In the genomic region with DNA sequence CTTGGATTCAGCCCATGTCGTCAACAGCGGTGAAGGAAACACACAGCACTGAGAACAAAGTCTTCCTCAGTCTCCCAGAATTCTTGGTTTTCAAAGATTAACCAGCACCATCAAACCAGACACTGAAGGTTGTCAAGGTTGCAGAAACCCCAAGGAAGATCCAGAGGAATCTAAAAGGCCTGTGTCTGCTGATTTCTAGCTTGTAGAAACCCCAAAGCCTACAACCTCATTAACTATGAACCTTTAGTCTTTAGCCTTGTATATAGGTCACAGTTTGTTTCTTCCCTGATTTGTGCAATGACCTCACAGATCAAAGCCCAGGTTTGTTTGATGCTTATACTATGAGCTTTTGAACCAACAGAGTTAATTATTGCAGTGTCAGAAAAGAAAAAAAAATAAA, we compare ENCODE assay signal across 25 mouse cellular contexts.
"Had no signal": no experiment of that assay in that cellular context is flagged by ENCODE, and none has a peak within 500 bp of the region (broad histone marks: within the 10 kb centered on the region; RNA-seq: fewer than 3 reads in every experiment).

No protein-coding gene starts in this region.

- H3K9me3 ChIP-seq: heart, embryonic 10.5 days; heart, embryonic 12.5 days; hindbrain, embryonic 10.5 days; hindbrain, embryonic 12.5 days; intestine, embryonic 15.5 days; limb, embryonic 10.5 days; limb, embryonic 12.5 days; liver, embryonic 13.5 days; liver, embryonic 15.5 days had no signal

- H3K4me2 ChIP-seq: heart, embryonic 12.5 days; hindbrain, embryonic 12.5 days; hindbrain, embryonic 14.5 days; intestine, embryonic 15.5 days; limb, embryonic 12.5 days; liver, embryonic 11.5 days; liver, embryonic 13.5 days; liver, embryonic 15.5 days had no signal

- H3K9ac ChIP-seq: heart, embryonic 12.5 days; hindbrain, embryonic 12.5 days; hindbrain, embryonic 14.5 days; intestine, embryonic 15.5 days; limb, embryonic 12.5 days; liver, embryonic 13.5 days; liver, embryonic 15.5 days; liver, postnatal 0 days had no signal

- H3K27ac ChIP-seq: gastrocnemius, adult 2 months; heart, embryonic 10.5 days; hindbrain, embryonic 10.5 days; hindbrain, embryonic 12.5 days; hindbrain, embryonic 14.5 days; intestine, embryonic 15.5 days; layer of hippocampus, adult 2 months; left cerebral cortex, adult 2 months; limb, embryonic 10.5 days; limb, embryonic 12.5 days; liver, embryonic 13.5 days; liver, embryonic 15.5 days had no signal

- H3K4me1 ChIP-seq: heart, embryonic 10.5 days; heart, embryonic 12.5 days; intestine, embryonic 15.5 days; limb, embryonic 12.5 days; liver, embryonic 13.5 days; liver, embryonic 15.5 days had no signal

- H3K4me3 ChIP-seq: gastrocnemius, adult 2 months; heart, embryonic 10.5 days; heart, embryonic 12.5 days; hindbrain, embryonic 10.5 days; hindbrain, embryonic 12.5 days; intestine, embryonic 15.5 days; layer of hippocampus, adult 2 months; left cerebral cortex, adult 2 months; limb, embryonic 10.5 days; limb, embryonic 12.5 days; liver, embryonic 13.5 days; liver, embryonic 15.5 days had no signal

- DNase-seq: gastrocnemius, adult 2 months; gastrocnemius, postnatal 10 days; gastrocnemius, postnatal 25 days; heart, adult 18-20 months; heart, postnatal 10 days; heart, postnatal 4 days; liver, embryonic 13.5 days; liver, postnatal 0 days; lung, adult 2 months had no signal

- H3K36me3 ChIP-seq: heart, embryonic 10.5 days; heart, embryonic 12.5 days; hindbrain, embryonic 10.5 days; hindbrain, embryonic 12.5 days; intestine, embryonic 15.5 days; limb, embryonic 10.5 days; limb, embryonic 12.5 days; liver, embryonic 13.5 days; liver, embryonic 15.5 days had no signal

- ATAC-seq: forebrain, embryonic 16.5 days; hindbrain, embryonic 16.5 days; inflammation-experienced regulatory T-cells, adult 6 months; intestine, embryonic 15.5 days; intestine, postnatal 0 days; liver, postnatal 0 days had no signal

- H3K27me3 ChIP-seq: heart, embryonic 12.5 days; hindbrain, embryonic 12.5 days; intestine, embryonic 15.5 days; limb, embryonic 12.5 days; liver, embryonic 13.5 days; liver, embryonic 15.5 days had no signal
